Mouse (Mus musculus) layer of hippocampus, postnatal 25 days (tissue): ENCODE results near the gene Mtmr12. TPM values are rescaled to one million over a fixed set of nuclear protein-coding genes. Genes with fewer than 3 reads are reported as not detected.
"Not testable (repeated sequence)": the region's sequence is repeated elsewhere in the genome, so short reads cannot be mapped to it uniquely, and the experiment has no call there.

ENCODE experiments used
- DNase-seq, 2 experiments: peaks; one replicate each; pipeline ENCODE4 v3.0.0; 2022; ENCODE audit warnings: mixed read lengths in 2 of 2, low spot score in 1 of 2; ENCODE audit errors: extremely low spot score in 1 of 2
- total RNA-seq, 2 experiments: library from RNA; stranded (reverse); gene quantifications; 2 replicates each; pipeline ENCODE4 v1.2.3; 2021

Mtmr12 gene
- total RNA-seq, 2 experiments from 2014 or later, result 50.9 to 54.8 TPM

DNA sequence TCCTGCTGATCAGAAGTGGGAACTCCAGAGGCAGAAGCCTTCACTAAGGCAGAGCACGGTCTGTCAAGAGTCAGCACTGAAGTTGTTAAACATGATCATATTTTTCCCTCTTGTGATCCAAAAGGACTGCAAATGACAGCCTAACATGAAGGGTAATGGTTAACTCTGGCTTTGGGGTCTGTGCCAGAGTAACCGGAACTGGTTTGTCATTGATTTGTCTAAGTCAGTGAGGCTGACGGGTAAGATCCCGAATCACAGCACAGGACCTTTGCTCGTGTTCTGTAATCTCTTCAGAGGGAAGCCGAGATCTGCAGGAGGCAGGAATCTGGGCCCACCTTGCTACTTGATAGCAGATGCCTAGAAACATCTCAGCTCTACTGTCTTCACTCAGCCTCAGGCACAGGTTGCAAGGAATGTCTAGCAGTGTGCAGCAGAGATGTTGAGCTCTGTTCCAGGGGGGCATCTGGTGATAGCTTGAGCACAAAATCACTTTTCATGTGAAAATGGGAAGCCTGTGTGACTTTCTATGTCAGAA, 2.8 kb downstream of the Mtmr12 start:
- no peak for DNase-seq

DNA sequence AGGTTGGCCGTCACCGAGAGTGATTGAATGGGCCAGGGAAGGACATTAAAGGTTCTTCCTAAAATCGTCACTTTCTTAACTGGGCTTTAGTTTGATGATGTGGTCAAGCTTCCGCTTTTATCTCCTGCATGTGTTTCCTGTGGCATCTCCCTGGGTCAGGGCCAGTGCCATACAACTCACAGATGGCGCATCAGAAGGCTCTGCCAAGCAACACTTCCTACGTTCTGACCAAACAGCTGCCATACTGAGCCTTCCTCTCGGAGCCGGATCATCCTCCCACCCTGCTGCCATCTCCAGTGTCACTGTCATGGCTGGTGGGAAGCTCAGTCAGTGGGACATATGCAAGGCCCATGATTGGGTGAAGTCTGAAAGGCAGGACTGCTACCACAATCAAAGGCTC, 6.7 kb downstream of the Mtmr12 start:
- no peak for DNase-seq

DNA sequence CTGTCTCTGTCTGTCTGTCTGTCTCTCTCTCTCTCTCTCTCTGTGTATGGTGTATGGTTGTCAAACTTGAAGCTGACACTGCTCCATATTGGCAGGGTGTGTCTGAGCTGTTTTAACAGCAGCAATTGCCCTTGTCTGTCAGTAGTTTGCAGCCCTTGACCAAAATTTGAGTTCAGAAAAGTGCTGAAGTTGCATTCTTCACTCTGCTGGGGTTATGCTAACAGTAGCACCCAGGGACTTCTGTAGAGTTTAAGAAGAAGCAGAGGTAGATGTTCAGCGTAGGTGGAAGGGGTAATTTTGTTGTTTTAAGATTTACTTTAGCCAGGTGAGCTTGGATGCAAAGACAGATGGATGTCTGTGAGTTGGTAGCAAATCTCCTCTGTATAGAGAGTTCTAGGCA, 7.4 kb downstream of the Mtmr12 start:
- no peak for DNase-seq

GRCm38 (mm10) chr15:12214531-12215414, 9.9 kb downstream of the Mtmr12 start:
- no peak for DNase-seq

GRCm38 (mm10) chr15:12215415-12215718, 10.5 kb downstream of the Mtmr12 start:
- peak in 1 of 2 experiments; percentile 54 for DNase-seq

- no peak for DNase-seq
Measured at GRCm38 (mm10) chr15:12216119-12216518, 11.3 kb downstream of the Mtmr12 start.

DNA sequence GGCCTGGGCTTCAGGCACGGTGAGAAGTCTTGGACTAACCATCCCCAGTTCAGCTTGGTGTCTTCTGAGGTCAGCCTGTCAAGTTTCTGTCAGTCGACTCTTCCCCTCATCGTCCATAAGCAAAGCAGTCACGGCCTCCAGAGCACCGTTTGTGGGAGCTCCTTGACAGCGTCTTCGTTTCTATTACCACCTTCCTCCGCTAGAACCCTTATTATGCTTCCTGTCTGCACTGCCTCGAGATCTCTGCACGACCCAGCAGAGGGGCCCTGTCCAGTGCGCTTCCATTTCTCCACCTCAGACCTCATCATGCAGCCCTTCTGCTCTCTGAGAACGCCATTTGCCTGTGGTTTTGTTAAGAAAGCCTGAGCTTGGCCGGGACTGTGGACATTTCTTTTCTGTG, 12.0 kb downstream of the Mtmr12 start:
- DNase-seq, result no peak

- not testable (repeated sequence) for DNase-seq
Measured at GRCm38 (mm10) chr15:12217332-12217731, 12.5 kb downstream of the Mtmr12 start.

DNA sequence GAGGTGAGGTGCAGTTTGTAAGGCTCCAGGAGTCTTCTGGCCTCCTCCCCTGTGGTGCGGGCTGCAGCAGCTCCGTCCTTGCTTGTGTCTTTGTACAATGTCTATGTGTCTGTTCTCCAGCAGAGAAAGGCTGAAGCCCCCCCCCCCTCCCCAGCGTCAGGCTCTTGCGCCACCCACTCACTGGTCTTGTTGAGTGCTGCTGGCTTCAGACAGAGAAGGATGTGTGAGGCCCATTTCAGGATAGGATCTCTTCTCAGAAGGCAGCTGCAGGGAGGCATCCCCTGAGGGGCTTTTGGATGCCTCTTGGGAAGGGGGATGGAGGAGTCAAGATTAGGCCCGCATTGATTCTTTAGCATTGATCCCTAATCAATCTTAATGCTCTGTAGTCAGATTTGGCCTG, 13.0 kb downstream of the Mtmr12 start:
- no peak for DNase-seq

DNA sequence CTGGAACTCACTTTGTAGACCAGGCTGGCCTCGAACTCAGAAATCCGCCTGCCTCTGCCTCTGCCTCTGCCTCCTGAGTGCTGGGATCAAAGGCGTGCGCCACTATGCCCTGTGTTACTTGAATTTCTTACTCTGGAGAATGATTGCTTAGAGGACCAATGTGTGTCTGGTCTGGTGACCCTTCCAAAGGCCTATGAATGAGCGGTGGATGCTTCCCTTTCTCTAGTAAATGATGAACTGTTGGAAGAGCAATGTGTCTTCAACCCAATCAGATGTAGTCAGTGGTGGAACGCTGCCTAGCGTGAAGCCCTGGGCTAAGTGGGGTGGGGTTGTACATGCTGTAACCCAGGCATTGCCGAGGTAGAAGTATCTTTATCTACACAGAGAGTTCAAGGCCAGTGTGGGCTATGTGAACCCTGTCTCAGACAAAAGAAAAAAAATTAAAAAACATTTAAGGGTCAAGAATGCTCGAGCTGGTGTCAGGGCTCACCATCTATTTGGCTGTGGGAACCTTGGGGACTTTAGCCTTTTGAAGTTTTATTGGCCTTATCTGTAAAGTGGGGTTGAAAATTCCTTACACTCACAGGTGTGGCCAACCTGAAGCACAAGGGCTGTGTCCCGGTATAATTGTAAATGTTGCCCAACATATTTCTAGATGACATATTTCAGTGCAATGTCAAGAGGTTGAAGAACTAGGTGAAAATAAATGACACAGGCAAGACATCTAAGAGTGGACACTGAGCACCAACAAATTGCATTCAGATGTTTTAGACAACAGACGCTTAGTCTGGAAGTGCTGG, 14.0 kb downstream of the Mtmr12 start:
- DNase-seq, result no peak

DNA sequence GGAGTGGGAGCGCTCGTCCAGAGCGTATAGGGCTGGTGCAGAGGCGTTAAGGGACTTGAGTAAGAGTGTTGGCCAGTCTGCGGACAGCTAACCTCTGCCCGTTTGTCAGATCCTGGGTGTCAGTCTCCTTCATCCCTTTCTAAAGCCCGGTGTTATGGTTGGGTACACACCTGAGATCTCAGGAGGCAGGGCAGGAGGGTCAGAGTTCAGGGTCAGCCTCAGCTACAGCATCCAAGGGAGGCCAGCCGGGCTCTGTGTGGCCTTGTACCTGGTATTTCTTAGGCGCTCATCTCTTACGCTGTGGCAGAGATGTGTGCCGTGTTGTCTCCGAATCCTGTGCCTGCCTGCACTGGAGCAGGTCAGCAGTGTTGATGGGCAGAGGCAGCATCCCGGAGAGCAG, 16.3 kb downstream of the Mtmr12 start:
- DNase-seq, result no peak

GRCm38 (mm10) chr15:12222564-12223302, 17.9 kb downstream of the Mtmr12 start:
- DNase-seq, result no peak

GRCm38 (mm10) chr15:12223393-12223792, 18.6 kb downstream of the Mtmr12 start:
- DNase-seq, result no peak

DNA sequence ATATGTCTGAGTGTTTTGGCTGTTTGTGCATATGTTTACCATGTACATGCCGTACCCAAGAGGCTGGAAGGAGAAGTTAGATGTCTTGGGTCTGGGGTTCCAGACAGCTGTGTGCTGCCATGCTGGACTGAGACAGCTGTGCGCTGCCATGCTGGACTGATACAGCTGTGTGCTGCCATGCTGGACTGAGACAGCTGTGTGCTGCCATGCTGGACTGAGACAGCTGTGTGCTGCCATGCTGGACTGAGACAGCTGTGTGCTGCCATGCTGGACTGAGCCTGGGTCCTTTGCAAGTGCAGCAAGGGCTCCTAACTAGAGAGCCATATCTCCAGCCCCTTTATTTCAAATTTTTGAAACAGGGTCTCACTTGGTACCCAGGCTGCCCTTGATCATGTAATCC, 19.4 kb downstream of the Mtmr12 start:
- DNase-seq, result no peak

- no peak for DNase-seq
Measured at GRCm38 (mm10) chr15:12225062-12225461, 20.2 kb downstream of the Mtmr12 start.

GRCm38 (mm10) chr15:12226908-12227307, 22.1 kb downstream of the Mtmr12 start:
- no peak for DNase-seq

- DNase-seq, result no peak
Measured at GRCm38 (mm10) chr15:12227355-12227754, 22.5 kb downstream of the Mtmr12 start.

- no peak for DNase-seq
Measured at GRCm38 (mm10) chr15:12229603-12230242, 24.9 kb downstream of the Mtmr12 start.

DNA sequence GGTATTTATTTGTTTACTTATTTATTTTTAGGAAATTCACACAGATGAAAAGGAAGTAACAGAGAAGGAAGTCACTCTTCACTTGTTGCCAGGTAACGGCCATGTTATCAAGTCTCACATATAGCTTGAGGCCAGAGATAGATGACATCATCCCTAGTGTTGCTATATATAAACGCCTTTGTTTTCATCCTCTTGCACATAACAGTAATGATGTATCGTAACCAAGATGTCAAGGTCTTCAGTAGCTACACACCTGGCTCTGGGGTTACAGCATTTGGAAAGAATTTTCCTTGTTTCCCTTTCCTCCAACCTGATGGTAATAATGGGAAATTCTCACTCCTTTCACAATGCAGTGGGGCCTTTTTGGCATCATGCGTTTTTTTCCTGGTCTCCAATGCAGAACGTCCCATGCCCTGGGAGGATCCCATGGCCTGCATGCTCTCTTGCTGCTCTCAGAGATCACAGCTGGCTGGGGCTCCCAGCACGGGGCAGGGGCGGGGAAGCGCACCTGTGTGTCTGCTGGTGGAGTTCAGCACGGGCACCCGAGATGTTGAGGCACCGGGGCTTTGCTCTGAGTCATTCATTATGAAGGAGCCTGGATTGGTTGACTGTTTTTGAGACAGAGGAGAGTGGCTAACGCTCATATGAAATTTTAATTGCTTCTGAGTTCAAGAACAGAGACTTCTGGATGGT, 25.6 kb downstream of the Mtmr12 start:
- DNase-seq, result no peak

- no peak for DNase-seq
Measured at GRCm38 (mm10) chr15:12231462-12231861, 26.6 kb downstream of the Mtmr12 start.
